Mouse (Mus musculus): ENCODE results near the gene Nxph3. TPM values are rescaled to one million over a fixed set of nuclear protein-coding genes. Genes with fewer than 3 reads are reported as not detected.

The Nxph3 gene
- polyA plus RNA-seq, 2 experiments, result 0.08 TPM; not detected in 1

GRCm38 (mm10) chr11:95528231-95528630 is 13.9 kb upstream of the Nxph3 start:
- TF ChIP-seq CTCF (IDR thresholded peaks at IDR 0.05; ENCODE audit: low read depth) (no peak), EP300 (IDR thresholded peaks at IDR 0.05; ENCODE audit: low read depth) (no peak)

DNA sequence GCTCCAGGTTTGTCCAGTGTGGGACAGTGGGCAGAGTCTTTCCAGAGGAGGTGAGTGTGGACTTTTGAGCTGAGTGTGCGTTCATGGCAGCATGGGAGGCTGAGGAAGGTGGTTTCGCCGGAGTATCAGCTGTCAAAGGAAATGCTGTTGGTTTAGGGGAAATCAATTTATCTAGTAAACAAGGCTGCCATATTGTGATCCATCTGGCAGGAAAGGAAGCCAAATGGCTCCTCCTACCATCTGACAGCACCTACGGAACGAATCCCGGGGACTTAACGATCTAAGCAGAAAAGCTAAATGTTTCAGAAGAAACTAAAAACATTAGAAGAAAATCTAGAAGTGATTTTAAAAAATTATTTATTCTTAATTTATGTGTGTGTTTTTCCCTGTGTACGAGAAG is 12.9 kb upstream of the Nxph3 start:
- no peak for ATAC-seq (ENCODE audit: insufficient read depth)
- TF ChIP-seq CTCF (IDR thresholded peaks at IDR 0.05; ENCODE audit: low read depth) (no peak), EP300 (IDR thresholded peaks at IDR 0.05; ENCODE audit: low read depth) (no peak)

More at GRCm38 (mm10) chr11:95528231-95528630, 13.9 kb upstream of the Nxph3 start:
- Histone ChIP-seq H3K27ac (no peak overlapping the region), H3K4me2 (ENCODE audit: low read depth) (no peak overlapping the region), H3K4me1 (replicated peaks; ENCODE audit: control insufficient read depth in 2 of 2, insufficient read depth in 2 of 2, low read length in 1 of 2) (no peaks in the 10 kb centered on the region), H3K36me3 (replicated peaks; ENCODE audit: control insufficient read depth, insufficient read depth, low read depth) (no peaks in the 10 kb centered on the region), H3K4me3 (ENCODE audit: insufficient read depth in 1 of 2, low read depth in 2 of 2, low read length in 2 of 2) (no peak overlapping the region), H3K27me3 (ENCODE audit: control insufficient read depth, insufficient read depth, low read length) (no peaks in the 10 kb centered on the region), H3K9ac (replicated peaks) (no peak overlapping the region), H3K9me3 (ENCODE audit: control insufficient read depth, low read length) (no peaks in the 10 kb centered on the region)
- no peak for DNase-seq (ENCODE audit: low read depth in 3 of 3, low spot score in 3 of 3)
- no peak for ATAC-seq (ENCODE audit: insufficient read depth)
- WGBS (ENCODE audit: insufficient replicate concordance), result 49% methylated on average over 3 of the region's 3 CpGs

GRCm38 (mm10) chr11:95521563-95521962 is 7.2 kb upstream of the Nxph3 start:
- Histone ChIP-seq H3K27ac (no peak overlapping the region), H3K9ac (replicated peaks) (no peak overlapping the region), H3K9me3 (ENCODE audit: control insufficient read depth, low read length) (no peaks in the 10 kb centered on the region), H3K4me3 (ENCODE audit: insufficient read depth in 1 of 2, low read depth in 2 of 2, low read length in 2 of 2) (no peak overlapping the region), H3K4me2 (ENCODE audit: low read depth) (peak overlapping the region; percentile 37), H3K4me1 (replicated peaks; ENCODE audit: control insufficient read depth in 2 of 2, insufficient read depth in 2 of 2, low read length in 1 of 2) (no peaks in the 10 kb centered on the region), H3K27me3 (ENCODE audit: control insufficient read depth, insufficient read depth, low read length) (peaks cover 5% of the 10 kb centered on the region), H3K36me3 (replicated peaks; ENCODE audit: control insufficient read depth, insufficient read depth, low read depth) (no peaks in the 10 kb centered on the region)
- DNase-seq (ENCODE audit: low read depth in 3 of 3, low spot score in 3 of 3) (peak; percentile 47 to 49 (median 48)), ATAC-seq (ENCODE audit: insufficient read depth) (no peak)
- TF ChIP-seq EP300 (IDR thresholded peaks at IDR 0.05; ENCODE audit: low read depth), result no peak
- peak; percentile 91 for TF ChIP-seq CTCF (IDR thresholded peaks at IDR 0.05; ENCODE audit: low read depth)
- 1% methylated on average over 13 of the region's 13 CpGs for WGBS (ENCODE audit: insufficient replicate concordance)

More for the DNA sequence above, 12.9 kb upstream of the Nxph3 start:
- no peaks in the 10 kb centered on the region for H3K4me1 ChIP-seq (replicated peaks; ENCODE audit: control insufficient read depth in 2 of 2, insufficient read depth in 2 of 2, low read length in 1 of 2)
- no peaks in the 10 kb centered on the region for H3K27me3 ChIP-seq (ENCODE audit: control insufficient read depth, insufficient read depth, low read length)
- no peak overlapping the region for H3K27ac ChIP-seq
- 65% methylated on average over 8 of the region's 8 CpGs for WGBS (ENCODE audit: insufficient replicate concordance)
- H3K9me3 ChIP-seq (ENCODE audit: control insufficient read depth, low read length), result no peaks in the 10 kb centered on the region
- H3K4me3 ChIP-seq (ENCODE audit: insufficient read depth in 1 of 2, low read depth in 2 of 2, low read length in 2 of 2), result no peak overlapping the region
- DNase-seq (ENCODE audit: low read depth in 3 of 3, low spot score in 3 of 3), result no peak
- no peak overlapping the region for H3K4me2 ChIP-seq (ENCODE audit: low read depth)
- H3K36me3 ChIP-seq (replicated peaks; ENCODE audit: control insufficient read depth, insufficient read depth, low read depth), result no peaks in the 10 kb centered on the region
- H3K9ac ChIP-seq (replicated peaks), result no peak overlapping the region

GRCm38 (mm10) chr11:95520456-95521072 is 6.2 kb upstream of the Nxph3 start:
- Histone ChIP-seq H3K27me3 (ENCODE audit: control insufficient read depth, insufficient read depth, low read length) (peaks cover 14% of the 10 kb centered on the region), H3K9me3 (ENCODE audit: control insufficient read depth, low read length) (no peaks in the 10 kb centered on the region), H3K4me1 (replicated peaks; ENCODE audit: control insufficient read depth in 2 of 2, insufficient read depth in 2 of 2, low read length in 1 of 2) (no peaks in the 10 kb centered on the region), H3K27ac (no peak overlapping the region), H3K4me2 (ENCODE audit: low read depth) (peak overlapping the region; percentile 48), H3K36me3 (replicated peaks; ENCODE audit: control insufficient read depth, insufficient read depth, low read depth) (no peaks in the 10 kb centered on the region), H3K9ac (replicated peaks) (no peak overlapping the region), H3K4me3 (ENCODE audit: insufficient read depth in 1 of 2, low read depth in 2 of 2, low read length in 2 of 2) (0 out of 4 replicates have a peak overlapping the region, but pooled peaks of 1 of the 2 experiments have one; percentile 12)
- ATAC-seq (ENCODE audit: insufficient read depth), result peak; percentile 62; the same call in 1 of the 2 replicates
- WGBS (ENCODE audit: insufficient replicate concordance), result 3% methylated on average over 27 of the region's 27 CpGs
- peak; percentile 99 for TF ChIP-seq CTCF (IDR thresholded peaks at IDR 0.05; ENCODE audit: low read depth)
- no peak for TF ChIP-seq EP300 (IDR thresholded peaks at IDR 0.05; ENCODE audit: low read depth)
- DNase-seq (ENCODE audit: low read depth in 3 of 3, low spot score in 3 of 3), result peak; percentile 44 to 58 (median 53)

DNA sequence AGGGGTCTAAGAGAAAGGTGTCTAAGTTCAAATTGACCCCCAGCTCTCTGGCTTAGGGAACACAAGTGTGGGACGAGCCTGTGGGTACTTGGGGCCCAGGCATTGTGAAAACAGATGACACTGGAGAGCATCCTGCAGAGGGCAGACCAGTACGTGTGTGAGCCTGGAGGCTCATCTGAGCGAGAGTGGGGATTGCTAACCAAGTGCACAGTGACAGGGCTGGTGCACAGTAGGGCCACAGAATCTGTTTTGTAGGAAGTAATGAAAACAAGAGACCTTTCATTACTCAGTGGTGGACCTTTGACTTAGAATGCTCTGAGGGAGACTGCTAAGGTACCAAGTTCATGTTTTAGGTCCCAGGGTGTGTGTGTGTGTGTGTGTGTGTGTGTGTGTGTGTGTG is 5.6 kb upstream of the Nxph3 start:
- H3K4me3 ChIP-seq (ENCODE audit: insufficient read depth in 1 of 2, low read depth in 2 of 2, low read length in 2 of 2), result no peak overlapping the region
- H3K36me3 ChIP-seq (replicated peaks; ENCODE audit: control insufficient read depth, insufficient read depth, low read depth), result no peaks in the 10 kb centered on the region
- H3K27me3 ChIP-seq (ENCODE audit: control insufficient read depth, insufficient read depth, low read length), result peaks cover 20% of the 10 kb centered on the region
- TF ChIP-seq EP300 (IDR thresholded peaks at IDR 0.05; ENCODE audit: low read depth), result no peak
- peak; percentile 17; the same call in 1 of the 2 replicates for TF ChIP-seq CTCF (IDR thresholded peaks at IDR 0.05; ENCODE audit: low read depth)
- no peaks in the 10 kb centered on the region for H3K9me3 ChIP-seq (ENCODE audit: control insufficient read depth, low read length)
- no peak overlapping the region for H3K4me2 ChIP-seq (ENCODE audit: low read depth)
- WGBS (ENCODE audit: insufficient replicate concordance), result 44% methylated on average over 3 of the region's 3 CpGs
- DNase-seq (ENCODE audit: low read depth in 3 of 3, low spot score in 3 of 3), result no peak
- H3K27ac ChIP-seq, result no peak overlapping the region
- no peaks in the 10 kb centered on the region for H3K4me1 ChIP-seq (replicated peaks; ENCODE audit: control insufficient read depth in 2 of 2, insufficient read depth in 2 of 2, low read length in 1 of 2)
- no peak overlapping the region for H3K9ac ChIP-seq (replicated peaks)
- no peak for ATAC-seq (ENCODE audit: insufficient read depth)

All from liver, embryonic 14.5 days (tissue).